Mouse (Mus musculus) midbrain, embryonic 12.5 days (tissue): ENCODE measurements around the gene Arl6ip4. TPM values are rescaled to one million over a fixed set of nuclear protein-coding genes. Genes with fewer than 3 reads are reported as not detected.

Experiments
- ATAC-seq: fragments of 200-750 bp; cut with Nextera tagmentation; 2 replicates; pipeline ENCODE4 v1.8.0; 2017; ENCODE audit warnings: low read depth, moderate TSS enrichment, moderate library complexity; ENCODE audit not compliant: low FRiP score
- H3K27ac ChIP-seq: fragments of 300-500 bp; sonication (generic); replicated peaks from 2 replicates; pipeline ENCODE4 v1.5.1; 2016; ENCODE audit warnings: mild to moderate bottlenecking
- H3K27me3 ChIP-seq: fragments of 300-500 bp; sonication (generic); 2 replicates; pipeline ENCODE4 v1.6.1; 2016; ENCODE audit warnings: mild to moderate bottlenecking
- H3K36me3 ChIP-seq: fragments of 300-500 bp; sonication (generic); 2 replicates; pipeline ENCODE4 v1.6.1; 2016
- H3K4me1 ChIP-seq: fragments of 300-500 bp; sonication (generic); 2 replicates; pipeline ENCODE4 v1.6.1; 2016
- H3K4me2 ChIP-seq: fragments of 300-500 bp; sonication (generic); replicated peaks from 2 replicates; pipeline ENCODE4 v1.6.1; 2016; ENCODE audit warnings: mild to moderate bottlenecking, moderate library complexity
- H3K4me3 ChIP-seq: fragments of 300-500 bp; sonication (generic); 2 replicates; pipeline ENCODE4 v1.5.1; 2016; ENCODE audit warnings: mild to moderate bottlenecking
- H3K9ac ChIP-seq: fragments of 300-500 bp; sonication (generic); replicated peaks from 2 replicates; pipeline ENCODE4 v1.6.1; 2016; ENCODE audit warnings: mild to moderate bottlenecking, moderate library complexity
- H3K9me3 ChIP-seq: fragments of 300-500 bp; sonication (generic); 2 replicates; pipeline ENCODE4 v1.6.1; 2016; ENCODE audit warnings: mild to moderate bottlenecking
- WGBS: fragments of 180-500 bp; shearing (Covaris S2); methylation state at CpG from one replicate; pipeline ENCODE4 v1.1.7; 2016; 5-methylcytosine and 5-hydroxymethylcytosine counted together
- polyA plus RNA-seq: library from polyadenylated mRNA; unstranded; fragments of >200 nt; fragmentation: Nextera tagmentation; extraction: Ambion mirVana; gene quantifications from 2 replicates; pipeline ENCODE4 v1.2.1, GENCODE M21; 2016

The Arl6ip4 gene
- polyA plus RNA-seq, 1 experiment from 2014 or later: 98.3 TPM

- 88% methylated on average over 17 of the region's 17 CpGs for WGBS
These were observed 32.8 kb upstream of the Arl6ip4 start for GRCm38 (mm10) chr5:124082941-124083688.

GRCm38 (mm10) chr5:124083850-124084587 is 31.9 kb upstream of the Arl6ip4 start:
- ATAC-seq: no peak
- H3K9ac ChIP-seq: no peak overlapping the region
- no peak overlapping the region for H3K4me2 ChIP-seq
- no peaks in the 10 kb centered on the region for H3K9me3 ChIP-seq
- H3K27me3 ChIP-seq: peaks cover 19% of the 10 kb centered on the region; the same call in 1 of the 2 replicates
- no peaks in the 10 kb centered on the region for H3K36me3 ChIP-seq
- peaks cover 7% of the 10 kb centered on the region; the same call in 1 of the 2 replicates for H3K4me1 ChIP-seq
- no peak overlapping the region for H3K27ac ChIP-seq
- 91% methylated on average over 14 of the region's 14 CpGs for WGBS
- no peak overlapping the region for H3K4me3 ChIP-seq

More at GRCm38 (mm10) chr5:124082941-124083688, 32.8 kb upstream of the Arl6ip4 start:
- Histone ChIP-seq H3K4me2 (no peak overlapping the region), H3K4me1 (peaks cover 16% of the 10 kb centered on the region), H3K4me3 (no peak overlapping the region), H3K36me3 (no peaks in the 10 kb centered on the region), H3K9ac (no peak overlapping the region), H3K27ac (no peak overlapping the region), H3K27me3 (peaks cover 19% of the 10 kb centered on the region; the same call in 1 of the 2 replicates), H3K9me3 (no peaks in the 10 kb centered on the region)
- ATAC-seq: no peak

- 39% methylated on average over 11 of the region's 11 CpGs for WGBS
- no peaks in the 10 kb centered on the region for H3K36me3 ChIP-seq
- ATAC-seq: peak; percentile 41; the same call in 1 of the 2 replicates
- H3K4me2 ChIP-seq: no peak overlapping the region
- H3K27ac ChIP-seq: no peak overlapping the region
- peaks cover under 1% of the 10 kb centered on the region; the same call in 1 of the 2 replicates for H3K4me1 ChIP-seq
- H3K27me3 ChIP-seq: peaks cover 19% of the 10 kb centered on the region; the same call in 1 of the 2 replicates
- H3K9ac ChIP-seq: no peak overlapping the region
- no peak overlapping the region for H3K4me3 ChIP-seq
- H3K9me3 ChIP-seq: no peaks in the 10 kb centered on the region
These were observed 31.2 kb upstream of the Arl6ip4 start for GRCm38 (mm10) chr5:124084588-124085173.

- Histone ChIP-seq H3K27ac (no peak overlapping the region), H3K9ac (0 out of 2 replicates have a peak overlapping the region, but pooled peaks have one; percentile 28), H3K4me2 (no peak overlapping the region), H3K4me1 (no peaks in the 10 kb centered on the region), H3K9me3 (no peaks in the 10 kb centered on the region), H3K4me3 (no peak overlapping the region), H3K27me3 (peaks cover 19% of the 10 kb centered on the region; the same call in 1 of the 2 replicates), H3K36me3 (no peaks in the 10 kb centered on the region)
- WGBS: 73% methylated on average over 3 of the region's 3 CpGs
- no peak for ATAC-seq
These were observed 30.4 kb upstream of the Arl6ip4 start for GRCm38 (mm10) chr5:124085513-124085912.

DNA sequence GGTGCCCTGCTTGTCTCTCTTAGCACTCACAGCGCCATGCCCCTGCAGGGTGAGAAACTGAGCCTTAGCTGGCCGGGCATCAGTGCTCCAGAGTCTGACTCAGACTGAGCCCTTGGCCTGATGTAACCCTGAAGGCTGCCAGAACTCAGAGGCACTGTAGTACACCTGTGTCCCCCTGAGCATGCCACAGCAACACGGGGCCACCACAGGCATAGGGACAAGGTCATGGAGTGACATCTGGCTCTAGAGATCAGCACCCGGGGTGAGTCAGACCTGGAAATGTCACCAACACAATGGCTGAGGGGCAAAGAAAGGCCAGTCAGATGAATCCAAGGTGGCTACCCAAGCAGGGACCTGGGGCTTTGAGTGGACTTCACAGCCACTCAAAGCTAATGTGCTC is 29.0 kb upstream of the Arl6ip4 start:
- Histone ChIP-seq H3K9me3 (no peaks in the 10 kb centered on the region), H3K27ac (no peak overlapping the region), H3K4me3 (no peak overlapping the region), H3K4me1 (no peaks in the 10 kb centered on the region), H3K4me2 (no peak overlapping the region), H3K9ac (no peak overlapping the region), H3K36me3 (no peaks in the 10 kb centered on the region), H3K27me3 (peaks cover 19% of the 10 kb centered on the region; the same call in 1 of the 2 replicates)
- 84% methylated on average over 4 of the region's 4 CpGs for WGBS
- no peak for ATAC-seq

DNA sequence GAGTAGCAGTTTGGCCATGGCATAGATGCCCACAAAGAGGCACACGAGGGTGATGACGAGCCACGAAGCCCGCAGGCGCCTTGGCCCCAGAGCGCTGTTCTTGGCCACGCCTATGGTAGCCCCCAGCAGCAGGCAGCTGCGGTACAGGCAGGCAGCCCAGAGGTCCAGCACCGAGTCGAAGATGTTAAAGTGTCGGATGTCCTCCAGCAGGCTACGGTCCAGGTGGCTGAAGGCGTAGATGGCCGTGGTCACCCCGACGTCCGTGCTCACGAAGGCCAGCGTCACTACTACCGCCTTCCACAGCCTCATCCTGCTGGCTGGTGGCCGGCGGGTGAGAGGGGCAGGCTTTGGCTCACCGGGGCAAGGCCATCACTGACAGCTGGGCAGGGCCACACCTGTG is 26.0 kb upstream of the Arl6ip4 start:
- H3K9me3 ChIP-seq: no peaks in the 10 kb centered on the region
- H3K27me3 ChIP-seq: peaks cover 30% of the 10 kb centered on the region
- WGBS: 89% methylated on average over 23 of the region's 23 CpGs
- no peak for ATAC-seq
- no peak overlapping the region for H3K4me2 ChIP-seq
- no peak overlapping the region for H3K9ac ChIP-seq
- H3K4me3 ChIP-seq: no peak overlapping the region
- no peaks in the 10 kb centered on the region for H3K36me3 ChIP-seq
- no peak overlapping the region for H3K27ac ChIP-seq
- H3K4me1 ChIP-seq: peaks cover under 1% of the 10 kb centered on the region; the same call in 1 of the 2 replicates

- Histone ChIP-seq H3K4me2 (no peak overlapping the region), H3K27me3 (peaks cover 34% of the 10 kb centered on the region), H3K9ac (no peak overlapping the region), H3K36me3 (no peaks in the 10 kb centered on the region), H3K27ac (no peak overlapping the region), H3K4me3 (no peak overlapping the region), H3K4me1 (peaks cover 12% of the 10 kb centered on the region; the same call in 1 of the 2 replicates), H3K9me3 (no peaks in the 10 kb centered on the region)
- no peak for ATAC-seq
- WGBS: 64% methylated on average over 9 of the region's 9 CpGs
These were observed 23.9 kb upstream of the Arl6ip4 start for GRCm38 (mm10) chr5:124091951-124092406.

DNA sequence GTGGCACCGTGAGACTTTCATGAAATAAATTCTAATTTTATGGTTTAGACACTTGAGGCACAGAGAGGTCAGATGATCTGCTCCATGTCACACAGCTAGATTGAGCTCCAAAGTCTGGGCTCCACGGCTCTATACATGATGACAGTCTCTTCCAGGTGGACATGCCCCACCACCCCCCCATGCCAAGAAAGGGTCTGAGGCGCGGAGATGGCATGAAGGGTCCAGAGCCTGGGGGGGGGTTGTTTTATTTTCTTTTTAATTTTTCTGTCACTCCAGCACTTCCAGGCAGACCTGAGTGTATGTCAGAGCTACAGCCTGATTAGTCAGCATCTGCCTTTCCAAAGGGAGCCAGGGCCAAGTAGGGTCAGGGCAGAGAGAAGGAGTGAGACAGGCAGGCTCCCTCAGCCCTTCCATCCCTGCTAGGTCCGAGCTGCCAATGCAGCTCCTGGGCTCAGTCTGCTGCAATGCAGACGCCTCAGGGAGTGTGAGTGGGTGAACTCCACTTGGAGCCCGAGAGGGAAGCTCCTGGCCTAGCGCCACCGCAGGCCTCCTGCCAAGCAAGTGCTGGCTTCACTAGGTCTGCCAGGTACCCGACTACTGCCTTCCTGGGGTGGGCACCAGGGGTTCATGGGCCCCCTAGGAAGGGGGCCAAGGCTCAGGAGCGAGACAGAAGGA is 22.6 kb upstream of the Arl6ip4 start:
- WGBS: 74% methylated on average over 11 of the region's 11 CpGs
- Histone ChIP-seq H3K36me3 (no peaks in the 10 kb centered on the region), H3K4me1 (peaks cover 12% of the 10 kb centered on the region; the same call in 1 of the 2 replicates), H3K4me2 (no peak overlapping the region), H3K9me3 (no peaks in the 10 kb centered on the region), H3K27ac (no peak overlapping the region), H3K9ac (no peak overlapping the region), H3K4me3 (no peak overlapping the region), H3K27me3 (peaks cover 34% of the 10 kb centered on the region)
- ATAC-seq: no peak

DNA sequence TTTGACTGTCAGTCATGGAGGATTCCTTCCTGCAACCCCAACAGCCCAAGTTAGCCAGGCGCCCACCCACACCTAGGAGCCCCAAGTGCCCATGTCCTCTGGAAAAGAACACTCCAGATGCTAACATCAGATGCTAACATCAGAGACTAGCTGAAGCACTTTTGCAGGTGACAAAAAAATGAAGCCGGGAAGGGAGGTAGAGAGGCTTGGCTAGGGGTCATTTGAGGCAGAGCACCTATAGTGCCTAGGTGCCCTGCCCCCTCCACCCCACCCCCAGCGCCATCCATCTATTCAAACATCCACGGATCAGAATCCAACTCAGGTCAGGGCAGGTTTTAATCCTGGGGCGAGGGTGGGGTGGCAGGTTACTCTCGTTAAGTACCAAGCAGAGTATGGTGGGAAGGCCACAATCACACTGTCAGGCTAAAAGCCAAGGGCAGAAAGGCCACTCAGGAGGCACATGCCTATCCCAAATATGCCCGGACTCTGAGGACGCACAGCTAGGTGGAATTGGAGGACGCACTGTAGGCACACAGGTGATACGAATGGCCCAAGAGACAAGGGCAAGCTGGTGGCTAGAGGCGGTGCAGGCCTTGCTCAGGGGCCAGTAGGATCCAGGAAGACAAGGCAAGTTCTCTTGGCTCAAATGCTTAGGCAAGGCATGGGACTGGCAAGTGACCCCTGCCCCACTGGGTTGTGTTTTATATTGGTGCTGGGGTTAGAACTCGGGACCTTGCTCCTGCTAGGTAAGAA is 21.9 kb upstream of the Arl6ip4 start:
- ATAC-seq: no peak
- H3K9me3 ChIP-seq: no peaks in the 10 kb centered on the region
- peaks cover 12% of the 10 kb centered on the region; the same call in 1 of the 2 replicates for H3K4me1 ChIP-seq
- no peak overlapping the region for H3K27ac ChIP-seq
- no peak overlapping the region for H3K4me3 ChIP-seq
- H3K9ac ChIP-seq: no peak overlapping the region
- 84% methylated on average over 12 of the region's 12 CpGs for WGBS
- H3K36me3 ChIP-seq: no peaks in the 10 kb centered on the region
- peaks cover 34% of the 10 kb centered on the region for H3K27me3 ChIP-seq
- no peak overlapping the region for H3K4me2 ChIP-seq

GRCm38 (mm10) chr5:124095077-124095581 is 20.8 kb upstream of the Arl6ip4 start:
- Histone ChIP-seq H3K4me2 (peak overlapping the region; percentile 60), H3K9me3 (no peaks in the 10 kb centered on the region), H3K4me3 (peak overlapping the region; percentile 38), H3K27ac (no peak overlapping the region), H3K36me3 (no peaks in the 10 kb centered on the region), H3K27me3 (peaks cover 34% of the 10 kb centered on the region), H3K4me1 (peaks cover 12% of the 10 kb centered on the region; the same call in 1 of the 2 replicates), H3K9ac (peak overlapping the region; percentile 40)
- WGBS: 11% methylated on average over 19 of the region's 19 CpGs
- peak; percentile 54; the same call in 1 of the 2 replicates for ATAC-seq
